Mouse (Mus musculus): ENCODE measurements around the gene Cnn2.

GRCm38 (mm10) chr10:79971183-79971497, 17.2 kb upstream of the Cnn2 start:
- TF ChIP-seq CTCF (IDR thresholded peaks at IDR 0.05; ENCODE audit: insufficient read depth, low read length) (no peak), POLR2A (IDR thresholded peaks at IDR 0.05; ENCODE audit: borderline replicate concordance, extremely low read depth, low read depth, low read length) (no peak)
